Mouse (Mus musculus): ENCODE results near the gene Nacad.

DNA sequence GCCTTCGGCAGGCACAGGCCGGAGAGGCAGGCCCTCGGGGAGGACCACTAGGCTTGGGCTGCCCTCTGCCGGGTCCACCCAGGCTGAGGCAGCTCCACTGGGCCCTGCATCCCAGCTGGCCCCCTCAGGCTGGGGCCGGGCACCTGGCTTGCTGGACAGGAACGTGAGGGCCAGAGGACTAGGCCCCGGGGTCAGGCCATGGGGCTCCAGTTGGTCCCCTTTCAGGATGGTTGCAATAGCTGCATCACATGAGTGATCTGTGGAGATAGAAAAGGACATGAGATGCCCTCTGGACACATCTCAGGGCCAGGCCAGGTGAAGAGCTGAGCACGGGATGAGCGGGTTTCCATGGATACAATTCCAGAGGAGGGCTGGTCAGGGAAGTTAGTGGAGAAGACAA lies 3.2 kb downstream of the Nacad start:
- TF ChIP-seq CTCF (conservative IDR thresholded peaks at IDR 0.05; ENCODE audit: low read length) (no peak), NANOG (IDR thresholded peaks at IDR 0.05; ENCODE audit: borderline replicate concordance, low read length) (no peak)
